Mouse (Mus musculus): Measurements from ENCODE around the gene Mccc2. TPM values are rescaled to one million over a fixed set of nuclear protein-coding genes. Genes with fewer than 3 reads are reported as not detected.
A peak's percentile ranks its signal among the peaks of the same experiment; 100 is the strongest.
"Not testable (repeated sequence)": the region's sequence is repeated elsewhere in the genome, so short reads cannot be mapped to it uniquely, and the experiment has no call there.

The Mccc2 gene
- 34.0 and 34.6 TPM in 2 replicates for polyA plus RNA-seq (2015; fragmentation: Nextera tagmentation; extraction: Ambion mirVana)

DNA sequence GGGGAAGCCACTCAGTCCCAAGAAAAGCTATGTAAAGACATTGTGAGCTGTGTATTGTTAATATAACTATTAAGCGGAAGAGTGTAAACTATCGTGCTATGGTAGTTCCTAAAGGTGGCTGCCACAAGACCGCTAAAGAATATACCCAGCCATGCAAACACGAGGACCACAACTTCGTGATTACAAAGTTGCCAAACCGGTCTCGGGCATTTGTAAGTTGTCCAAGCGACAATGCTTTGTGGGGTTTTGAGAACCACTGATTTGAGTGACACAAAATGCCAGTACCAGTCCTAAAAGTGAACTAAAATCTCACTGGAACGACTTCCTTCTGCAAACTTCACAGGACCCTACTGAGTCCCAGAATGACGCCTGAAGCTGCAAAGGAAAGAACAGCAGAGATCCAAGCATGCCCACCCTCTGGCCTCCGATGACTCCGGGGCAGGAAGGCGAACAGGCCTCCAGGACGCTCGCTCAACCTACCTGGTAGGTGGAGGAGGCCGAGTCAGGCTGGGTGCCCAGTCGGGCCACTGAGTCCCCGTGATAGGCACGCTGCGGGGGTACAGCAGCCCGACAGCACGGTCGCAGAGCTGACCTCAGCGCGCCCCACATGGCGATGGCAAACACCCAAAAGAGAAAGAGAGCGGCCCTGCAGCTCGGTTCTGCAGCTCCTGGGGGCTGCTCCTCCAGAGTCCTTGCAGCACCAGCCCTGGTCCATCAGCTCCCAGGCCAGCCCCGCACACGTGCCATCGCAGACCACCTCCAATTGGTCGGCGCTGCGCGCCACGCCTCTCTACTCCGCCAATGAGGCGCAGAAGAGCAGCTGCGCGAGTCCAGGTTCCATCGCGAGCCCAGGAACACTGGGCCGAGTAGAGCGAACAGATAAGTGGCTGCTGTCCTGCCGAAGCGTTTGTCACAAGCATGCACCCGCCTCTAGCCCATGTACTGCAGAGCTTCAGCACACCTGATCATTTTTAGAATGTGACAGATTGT lies at the start of gene Mccc2:
TSS of gene Mccc2 (minus strand) at position 734 of the 990 bp plus-strand sequence.
- 6% methylated on average over 44 of the region's 47 CpGs for WGBS
- Histone ChIP-seq H3K9ac (peak within 1 kb of the TSS; percentile 65), H3K4me3 (peak within 1 kb of the TSS; percentile 67), H3K4me2 (peak within 1 kb of the TSS; percentile 82), H3K27ac (replicated peaks) (peak within 1 kb of the TSS; percentile 61), H3K9me3 (no peaks in the 10 kb centered on the region), H3K27me3 (no peaks in the 10 kb centered on the region), H3K4me1 (replicated peaks) (peaks cover 28% of the 10 kb centered on the region), H3K36me3 (peaks cover 5% of the 10 kb centered on the region; the same call in 1 of the 2 replicates)
- peak; percentile 100 for ATAC-seq (ENCODE audit: low FRiP score, low read depth)

GRCm38 (mm10) chr13:100063936-100064335 lies 48.5 kb upstream of the Mccc2 start:
- no peaks in the 10 kb centered on the region for H3K27me3 ChIP-seq
- H3K4me3 ChIP-seq: no peak overlapping the region
- WGBS: 99% methylated on average over 3 of the region's 3 CpGs
- peaks cover 68% of the 10 kb centered on the region for H3K36me3 ChIP-seq
- H3K9ac ChIP-seq: no peak overlapping the region
- no peak overlapping the region for H3K4me2 ChIP-seq
- no peak for ATAC-seq (ENCODE audit: low FRiP score, low read depth)
- H3K9me3 ChIP-seq: no peaks in the 10 kb centered on the region
- H3K4me1 ChIP-seq (replicated peaks): no peaks in the 10 kb centered on the region
- no peak overlapping the region for H3K27ac ChIP-seq (replicated peaks)

DNA sequence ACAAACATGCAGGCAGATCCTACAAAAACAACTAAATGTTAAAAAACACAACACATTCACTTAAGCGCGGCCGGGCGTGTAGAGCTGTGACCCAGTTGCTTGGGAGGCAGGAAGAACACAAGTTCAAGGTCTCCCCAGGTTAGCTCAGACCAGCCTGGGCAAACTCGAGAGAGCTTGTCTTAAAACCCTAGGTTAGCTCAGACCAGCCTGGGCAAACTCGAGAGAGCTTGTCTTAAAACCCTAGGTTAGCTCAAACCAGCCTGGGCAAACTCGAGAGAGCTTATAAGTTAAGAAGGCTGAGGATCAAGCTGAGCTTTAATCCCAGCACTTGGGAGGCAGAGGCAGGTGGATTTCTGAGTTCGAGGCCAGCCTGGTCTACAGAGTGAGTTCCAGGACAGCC lies 42.3 kb upstream of the Mccc2 start:
- not testable (repeated sequence) for ATAC-seq (ENCODE audit: low FRiP score, low read depth); H3K4me3 ChIP-seq; H3K27ac ChIP-seq (replicated peaks); H3K4me2 ChIP-seq; H3K27me3 ChIP-seq; H3K9ac ChIP-seq; H3K4me1 ChIP-seq (replicated peaks); H3K9me3 ChIP-seq
- WGBS: 95% methylated on average over 8 of the region's 8 CpGs
- H3K36me3 ChIP-seq: peaks cover 85% of the 10 kb centered on the region

- H3K4me2 ChIP-seq: no peak overlapping the region
- peaks cover 55% of the 10 kb centered on the region for H3K36me3 ChIP-seq
- H3K9me3 ChIP-seq: no peaks in the 10 kb centered on the region
- ATAC-seq (ENCODE audit: low FRiP score, low read depth): no peak
- H3K4me3 ChIP-seq: no peak overlapping the region
- no peak overlapping the region for H3K27ac ChIP-seq (replicated peaks)
- H3K9ac ChIP-seq: no peak overlapping the region
- H3K4me1 ChIP-seq (replicated peaks): no peaks in the 10 kb centered on the region
- no peaks in the 10 kb centered on the region for H3K27me3 ChIP-seq
- 91% methylated on average over 6 of the region's 6 CpGs for WGBS
Measured at GRCm38 (mm10) chr13:100026013-100026412, 10.6 kb upstream of the Mccc2 start.

- H3K9me3 ChIP-seq: no peaks in the 10 kb centered on the region
- no peak overlapping the region for H3K9ac ChIP-seq
- no peak overlapping the region for H3K4me2 ChIP-seq
- 91% methylated on average over 9 of the region's 9 CpGs for WGBS
- peaks cover 8% of the 10 kb centered on the region; the same call in 1 of the 2 replicates for H3K36me3 ChIP-seq
- no peaks in the 10 kb centered on the region for H3K27me3 ChIP-seq
- ATAC-seq (ENCODE audit: low FRiP score, low read depth): no peak
- H3K4me1 ChIP-seq (replicated peaks): peaks cover 28% of the 10 kb centered on the region
- H3K4me3 ChIP-seq: no peak overlapping the region
- no peak overlapping the region for H3K27ac ChIP-seq (replicated peaks)
Measured at GRCm38 (mm10) chr13:100016891-100017290, 1.5 kb upstream of the Mccc2 start.

GRCm38 (mm10) chr13:100015937-100016336 lies 498 bp upstream of the Mccc2 start:
- Histone ChIP-seq H3K4me3 (peak overlapping the region; percentile 67), H3K9me3 (no peaks in the 10 kb centered on the region), H3K36me3 (peaks cover 8% of the 10 kb centered on the region; the same call in 1 of the 2 replicates), H3K27me3 (no peaks in the 10 kb centered on the region), H3K4me1 (replicated peaks) (peaks cover 28% of the 10 kb centered on the region), H3K4me2 (peak overlapping the region; percentile 82), H3K27ac (replicated peaks) (peak overlapping the region; percentile 52), H3K9ac (peak overlapping the region; percentile 50)
- ATAC-seq (ENCODE audit: low FRiP score, low read depth): peak; percentile 13
- 7% methylated on average over 8 of the region's 8 CpGs for WGBS

DNA sequence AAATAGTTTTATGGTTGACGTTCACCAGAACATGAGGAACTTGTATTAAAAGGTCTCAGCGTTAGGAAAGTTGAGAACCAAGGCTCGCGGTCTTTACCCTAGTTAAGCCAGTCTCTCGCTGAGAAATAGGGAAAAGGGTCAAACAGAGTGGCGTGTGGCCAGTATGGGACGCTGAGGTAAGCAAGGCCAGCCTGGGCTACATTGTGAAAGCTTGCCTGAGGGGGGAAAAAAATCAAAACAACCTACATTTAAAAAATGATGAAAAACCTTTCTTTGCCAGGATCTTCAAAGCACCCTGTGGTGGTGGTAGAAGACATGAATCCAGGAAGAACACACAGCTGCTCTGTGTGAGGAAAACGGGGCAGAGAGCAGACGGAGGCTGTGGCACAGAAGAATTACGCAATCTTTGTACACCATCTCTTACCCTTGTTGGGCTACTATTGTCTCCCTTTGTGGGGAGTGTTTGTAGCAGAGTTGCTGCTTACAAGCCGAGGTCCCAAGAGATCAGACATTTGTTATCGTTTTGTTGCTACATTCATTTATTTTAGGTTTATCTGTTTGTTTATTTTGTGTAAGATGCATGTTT lies 9.4 kb downstream of the Mccc2 start:
- WGBS: 89% methylated on average over 12 of the region's 12 CpGs
- no peak overlapping the region for H3K4me3 ChIP-seq
- H3K27ac ChIP-seq (replicated peaks): no peak overlapping the region
- H3K36me3 ChIP-seq: no peaks in the 10 kb centered on the region
- H3K27me3 ChIP-seq: no peaks in the 10 kb centered on the region
- H3K9ac ChIP-seq: no peak overlapping the region
- ATAC-seq (ENCODE audit: low FRiP score, low read depth): no peak
- no peaks in the 10 kb centered on the region for H3K4me1 ChIP-seq (replicated peaks)
- H3K9me3 ChIP-seq: no peaks in the 10 kb centered on the region
- H3K4me2 ChIP-seq: no peak overlapping the region

- no peak overlapping the region for H3K9ac ChIP-seq
- no peak overlapping the region for H3K27ac ChIP-seq (replicated peaks)
- ATAC-seq (ENCODE audit: low FRiP score, low read depth): peak; percentile 53
- WGBS: 35% methylated on average over 5 of the region's 5 CpGs
- no peak overlapping the region for H3K4me2 ChIP-seq
- H3K36me3 ChIP-seq: no peaks in the 10 kb centered on the region
- no peaks in the 10 kb centered on the region for H3K27me3 ChIP-seq
- no peaks in the 10 kb centered on the region for H3K9me3 ChIP-seq
- H3K4me1 ChIP-seq (replicated peaks): no peaks in the 10 kb centered on the region
- no peak overlapping the region for H3K4me3 ChIP-seq
Measured at GRCm38 (mm10) chr13:100001790-100002196, 13.6 kb downstream of the Mccc2 start.

DNA sequence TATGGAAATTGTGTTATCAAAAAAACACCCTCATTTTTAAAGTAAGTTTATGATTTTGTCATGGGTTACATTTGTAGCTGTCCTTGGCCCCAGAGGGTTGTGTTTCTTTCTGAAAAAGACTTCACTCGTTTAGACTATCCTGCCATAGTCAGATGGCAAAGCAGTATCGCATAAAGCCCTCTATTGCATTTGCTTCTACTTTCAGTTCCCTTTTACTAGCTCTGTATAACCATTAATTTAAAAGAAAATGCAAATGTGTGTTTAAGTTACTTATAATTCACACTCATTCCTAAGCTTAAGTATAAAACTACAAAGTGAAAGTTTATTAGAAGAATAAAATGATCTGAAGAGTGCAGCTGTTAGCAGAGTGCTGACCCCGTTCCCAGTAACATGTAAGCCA lies 16.4 kb downstream of the Mccc2 start:
- Histone ChIP-seq H3K36me3 (no peaks in the 10 kb centered on the region), H3K9me3 (no peaks in the 10 kb centered on the region), H3K9ac (no peak overlapping the region), H3K27me3 (no peaks in the 10 kb centered on the region), H3K4me3 (no peak overlapping the region), H3K4me1 (replicated peaks) (no peaks in the 10 kb centered on the region), H3K27ac (replicated peaks) (no peak overlapping the region), H3K4me2 (no peak overlapping the region)
- ATAC-seq (ENCODE audit: low FRiP score, low read depth): no peak
- 90% methylated on average over 3 of the region's 3 CpGs for WGBS

- WGBS: 92% methylated on average over 3 of the region's 3 CpGs
- no peak for ATAC-seq (ENCODE audit: low FRiP score, low read depth)
Measured at GRCm38 (mm10) chr13:99998099-99998498, 17.3 kb downstream of the Mccc2 start.

DNA sequence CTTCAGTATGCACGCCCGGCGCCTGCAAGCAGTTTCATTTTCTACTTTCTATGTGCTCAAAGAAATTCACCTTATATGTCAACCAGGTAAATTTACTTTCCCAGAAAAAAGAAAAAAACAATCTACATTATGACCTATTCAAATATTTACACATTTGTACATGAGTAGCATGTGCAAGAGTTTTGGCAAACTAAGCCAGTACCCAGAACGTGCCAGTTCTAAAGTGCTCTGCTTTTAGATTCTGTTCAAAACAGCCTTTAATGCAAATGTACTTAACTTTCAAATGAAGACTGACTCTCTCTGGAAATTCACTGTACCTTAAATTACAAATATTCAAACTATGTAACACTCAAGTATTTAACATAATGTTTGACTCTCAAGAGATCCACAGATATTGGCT lies 25.8 kb downstream of the Mccc2 start:
- no peak overlapping the region for H3K27ac ChIP-seq (replicated peaks)
- no peak for ATAC-seq (ENCODE audit: low FRiP score, low read depth)
- no peak overlapping the region for H3K9ac ChIP-seq
- no peaks in the 10 kb centered on the region for H3K27me3 ChIP-seq
- WGBS: 94% methylated on average over 4 of the region's 4 CpGs
- H3K4me2 ChIP-seq: no peak overlapping the region
- H3K36me3 ChIP-seq: 0 out of 2 replicates have a peak, but pooled peaks cover 6% of the 10 kb centered on the region
- H3K4me3 ChIP-seq: no peak overlapping the region
- no peaks in the 10 kb centered on the region for H3K9me3 ChIP-seq
- H3K4me1 ChIP-seq (replicated peaks): no peaks in the 10 kb centered on the region

More at GRCm38 (mm10) chr13:99998099-99998498, 17.3 kb downstream of the Mccc2 start:
- no peaks in the 10 kb centered on the region for H3K9me3 ChIP-seq
- H3K27ac ChIP-seq (replicated peaks): no peak overlapping the region
- no peaks in the 10 kb centered on the region for H3K27me3 ChIP-seq
- H3K4me3 ChIP-seq: no peak overlapping the region
- H3K36me3 ChIP-seq: no peaks in the 10 kb centered on the region
- H3K4me1 ChIP-seq (replicated peaks): no peaks in the 10 kb centered on the region
- no peak overlapping the region for H3K4me2 ChIP-seq
- H3K9ac ChIP-seq: no peak overlapping the region

DNA sequence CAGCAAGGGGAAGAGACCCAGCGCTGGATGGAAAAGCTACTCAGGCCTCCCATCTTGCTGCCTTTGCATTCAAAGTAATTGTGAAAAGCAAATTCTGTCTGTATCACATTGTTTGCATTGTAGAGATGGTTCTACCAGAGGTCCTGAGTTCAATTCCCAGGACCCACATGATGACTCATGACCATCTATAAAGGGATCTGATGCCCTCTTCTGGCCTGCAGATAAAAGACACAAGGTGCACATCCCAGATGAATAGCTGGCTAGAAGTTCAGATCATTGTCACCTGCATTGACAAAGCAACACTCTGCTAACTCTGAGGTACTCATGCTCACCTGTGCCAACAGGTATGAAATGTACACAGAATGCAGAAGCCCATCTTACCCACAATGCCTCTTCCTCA lies 32.1 kb downstream of the Mccc2 start:
- H3K4me2 ChIP-seq: no peak overlapping the region
- no peaks in the 10 kb centered on the region for H3K27me3 ChIP-seq
- WGBS: 72% methylated on average over 1 of the region's 1 CpGs
- H3K9ac ChIP-seq: no peak overlapping the region
- H3K36me3 ChIP-seq: no peaks in the 10 kb centered on the region
- no peaks in the 10 kb centered on the region for H3K4me1 ChIP-seq (replicated peaks)
- H3K27ac ChIP-seq (replicated peaks): no peak overlapping the region
- H3K9me3 ChIP-seq: no peaks in the 10 kb centered on the region
- ATAC-seq (ENCODE audit: low FRiP score, low read depth): no peak
- H3K4me3 ChIP-seq: no peak overlapping the region

All from hindbrain, embryonic 15.5 days (tissue).